Mouse (Mus musculus) central nervous system, embryonic 14 days (tissue): ENCODE measurements around the gene Trub2. TPM values are rescaled to one million over a fixed set of nuclear protein-coding genes. Genes with fewer than 3 reads are reported as not detected.

ENCODE experiments used
- polyA plus RNA-seq: library from polyadenylated mRNA; depleted of rRNA; stranded (reverse); fragments of >200 nt; gene quantifications from 2 replicates; pipeline ENCODE4 v1.2.3, GENCODE M21; 2012; rRNA removed

The Trub2 gene
- polyA plus RNA-seq: 42.9 and 48.3 TPM in 2 replicates

GRCm38 (mm10) chr2:29787937-29788681, at the start of gene Trub2:
TSS of gene Trub2 (minus strand) at chr2:29788502.

GRCm38 (mm10) chr2:29820025-29820817, 31.9 kb upstream of the Trub2 start, which contains the start of gene Urm1:
TSS of gene Urm1 (plus strand) at chr2:29820075.

GRCm38 (mm10) chr2:29802075-29802826, 13.9 kb upstream of the Trub2 start, which contains the start of gene Slc27a4:
TSS of gene Slc27a4 (plus strand) at chr2:29802634.

GRCm38 (mm10) chr2:29787104-29787917, 991 bp downstream of the Trub2 start, which contains the start of gene Coq4:
TSS of gene Coq4 (plus strand) at chr2:29787493.

GRCm38 (mm10) chr2:29751497-29751896, 36.8 kb downstream of the Trub2 start, which contains the start of gene Gm13420:
TSS of gene Gm13420 (minus strand) at chr2:29751685.

Other genes starting within 250 kb of the Trub2 start
- 72.6 and 79.3 TPM in 2 replicates for gene Rapgef1, start 168.8 kb downstream of the Trub2 start, polyA plus RNA-seq
- 0.10 and 0.14 TPM in 2 replicates for gene Gm13420, start 36.8 kb downstream of the Trub2 start, polyA plus RNA-seq
- gene Gm13547, start 29.2 kb downstream of the Trub2 start, polyA plus RNA-seq: not detected in 2 replicates
- gene Coq4, start 1.0 kb downstream of the Trub2 start, polyA plus RNA-seq: 32.0 and 32.2 TPM in 2 replicates
- 50.5 and 52.4 TPM in 2 replicates for gene Slc27a4, start 14.1 kb upstream of the Trub2 start, polyA plus RNA-seq
- 56.3 and 56.6 TPM in 2 replicates for gene Urm1, start 31.6 kb upstream of the Trub2 start, polyA plus RNA-seq
- gene Cercam, start 80.7 kb upstream of the Trub2 start, polyA plus RNA-seq: 27.7 and 42.4 TPM in 2 replicates
- 92.1 and 102 TPM in 2 replicates for gene Odf2, start 100.7 kb upstream of the Trub2 start, polyA plus RNA-seq
- 55.0 and 55.1 TPM in 2 replicates for gene Gle1, start 146.9 kb upstream of the Trub2 start, polyA plus RNA-seq
- gene Sptan1, start 177.1 kb upstream of the Trub2 start, polyA plus RNA-seq: 550 and 589 TPM in 2 replicates